Mouse (Mus musculus): ENCODE measurements at regions not wholly inside any gene's neighbourhood (a gene's known extent, or its start where the extent isn't known, plus 50 kb on each side); places are given as distances from the start of the nearest gene placed in this dataset.
"Not testable (repeated sequence)": the region's sequence is repeated elsewhere in the genome, so short reads cannot be mapped to it uniquely, and the experiment has no call there.

GRCm38 (mm10) chr7:69167456-69167855 lies 418.4 kb upstream of the Arrdc4 start:
- DNase-seq (ENCODE audit: low spot score), result no peak

- DNase-seq (ENCODE audit: low spot score), result no peak
Measured at GRCm38 (mm10) chr7:69161916-69162315, 412.9 kb upstream of the Arrdc4 start.

- no peak for DNase-seq (ENCODE audit: low spot score)
Measured at GRCm38 (mm10) chr7:69142351-69142750, 393.3 kb upstream of the Arrdc4 start.

- no peak for DNase-seq (ENCODE audit: low spot score)
Measured at GRCm38 (mm10) chr7:69133441-69133840, 384.4 kb upstream of the Arrdc4 start.

GRCm38 (mm10) chr7:69101770-69102169 lies 352.7 kb upstream of the Arrdc4 start:
- DNase-seq (ENCODE audit: low spot score), result not testable (repeated sequence)

GRCm38 (mm10) chr7:69097587-69098095 lies 348.6 kb upstream of the Arrdc4 start:
- no peak for DNase-seq (ENCODE audit: low spot score)

GRCm38 (mm10) chr7:69074780-69075179 lies 325.7 kb upstream of the Arrdc4 start:
- no peak for DNase-seq (ENCODE audit: low spot score)

- DNase-seq (ENCODE audit: low spot score), result no peak
Measured at GRCm38 (mm10) chr7:69062994-69063393, 314.0 kb upstream of the Arrdc4 start.

GRCm38 (mm10) chr7:69062506-69062905 lies 313.5 kb upstream of the Arrdc4 start:
- DNase-seq (ENCODE audit: low spot score), result no peak

- no peak for DNase-seq (ENCODE audit: low spot score)
Measured at GRCm38 (mm10) chr7:69062094-69062493, 313.1 kb upstream of the Arrdc4 start.

GRCm38 (mm10) chr7:69061242-69061641 lies 312.2 kb upstream of the Arrdc4 start:
- DNase-seq (ENCODE audit: low spot score), result no peak

GRCm38 (mm10) chr7:69016575-69016974 lies 267.5 kb upstream of the Arrdc4 start:
- no peak for DNase-seq (ENCODE audit: low spot score)

GRCm38 (mm10) chr7:69015047-69015446 lies 266.0 kb upstream of the Arrdc4 start:
- DNase-seq (ENCODE audit: low spot score), result no peak

GRCm38 (mm10) chr7:69007237-69007636 lies 258.2 kb upstream of the Arrdc4 start:
- DNase-seq (ENCODE audit: low spot score), result no peak

GRCm38 (mm10) chr7:68988061-68988460 lies 239.0 kb upstream of the Arrdc4 start:
- no peak for DNase-seq (ENCODE audit: low spot score)

GRCm38 (mm10) chr7:68983937-68984336 lies 234.9 kb upstream of the Arrdc4 start:
- no peak for DNase-seq (ENCODE audit: low spot score)

- no peak for DNase-seq (ENCODE audit: low spot score)
Measured at GRCm38 (mm10) chr7:68982914-68983502, 234.0 kb upstream of the Arrdc4 start.

GRCm38 (mm10) chr7:68978576-68978975 lies 229.5 kb upstream of the Arrdc4 start:
- DNase-seq (ENCODE audit: low spot score), result no peak

GRCm38 (mm10) chr7:68976813-68977752 lies 228.0 kb upstream of the Arrdc4 start:
- no peak for DNase-seq (ENCODE audit: low spot score)

GRCm38 (mm10) chr7:68975956-68976355 lies 226.9 kb upstream of the Arrdc4 start:
- no peak for DNase-seq (ENCODE audit: low spot score)

GRCm38 (mm10) chr7:68975580-68975894 lies 226.5 kb upstream of the Arrdc4 start:
- no peak for DNase-seq (ENCODE audit: low spot score)

GRCm38 (mm10) chr7:68974761-68975579 lies 225.9 kb upstream of the Arrdc4 start:
- DNase-seq (ENCODE audit: low spot score), result no peak
